Mouse (Mus musculus): ENCODE measurements around the gene Wrnip1. TPM values are rescaled to one million over a fixed set of nuclear protein-coding genes. Genes with fewer than 3 reads are reported as not detected.

Wrnip1 gene
- polyA plus RNA-seq, 1 experiment = 29.0 TPM

GRCm38 (mm10) chr13:32802259-32803081 lies 632 bp downstream of the Wrnip1 start, which contains the start of gene D930007J09Rik:
TSS of gene D930007J09Rik (minus strand) at chr13:32802849.
- peak within 1 kb of the TSS; percentile 74 for H3K4me3 ChIP-seq (replicated peaks; ENCODE audit: extremely low read depth, low read depth, low read length)
- peak; percentile 51 for DNase-seq
- WGBS = under 1% methylated on average over 95 of the region's 95 CpGs
- no peaks in the 10 kb centered on the region; the same call in 1 of the 2 replicates for H3K4me1 ChIP-seq (ENCODE audit: control insufficient read depth, insufficient read depth, low read length)
- no peak for TF ChIP-seq CTCF (IDR thresholded peaks at IDR 0.05; ENCODE audit: insufficient read depth, low read length)
- TF ChIP-seq POLR2A (IDR thresholded peaks at IDR 0.05; ENCODE audit: borderline replicate concordance, extremely low read depth, low read depth, low read length) = no peak

DNA sequence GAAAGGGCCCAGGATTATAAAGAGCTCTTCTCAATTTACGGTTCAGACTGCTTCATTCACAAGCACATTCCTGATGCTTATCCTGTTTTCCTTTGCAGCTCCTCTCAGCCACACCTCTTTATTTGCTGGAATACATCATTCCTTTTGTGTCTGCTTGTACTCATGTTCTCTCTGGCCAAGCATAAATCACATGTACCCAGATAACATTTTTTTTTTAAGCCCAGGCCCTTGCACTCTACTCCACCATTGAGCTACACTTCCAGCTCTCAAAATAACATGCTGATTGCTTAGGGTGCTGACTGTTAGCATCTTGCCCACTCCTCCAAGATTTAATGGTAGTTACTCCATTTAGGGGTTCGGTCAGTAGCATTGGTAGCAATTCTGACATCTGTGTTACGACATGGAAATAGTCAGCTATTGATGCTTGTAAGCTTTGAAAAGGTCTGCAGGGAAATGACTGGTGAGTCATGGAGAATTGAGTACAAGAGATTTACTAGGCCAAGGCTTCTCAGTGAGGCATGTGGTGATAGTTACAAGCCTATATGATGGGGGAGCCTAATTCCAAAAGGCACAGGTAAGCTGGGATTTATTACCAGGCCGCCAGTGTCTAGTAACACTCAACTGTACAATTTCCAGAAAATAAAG lies 2.0 kb downstream of the Wrnip1 start:
- 74% methylated on average over 4 of the region's 4 CpGs for WGBS
- DNase-seq = no peak
- TF ChIP-seq POLR2A (IDR thresholded peaks at IDR 0.05; ENCODE audit: borderline replicate concordance, extremely low read depth, low read depth, low read length) (no peak), CTCF (IDR thresholded peaks at IDR 0.05; ENCODE audit: insufficient read depth, low read length) (no peak)
- no peaks in the 10 kb centered on the region; the same call in 1 of the 2 replicates for H3K4me1 ChIP-seq (ENCODE audit: control insufficient read depth, insufficient read depth, low read length)
- H3K4me3 ChIP-seq (replicated peaks; ENCODE audit: extremely low read depth, low read depth, low read length) = no peak overlapping the region

DNA sequence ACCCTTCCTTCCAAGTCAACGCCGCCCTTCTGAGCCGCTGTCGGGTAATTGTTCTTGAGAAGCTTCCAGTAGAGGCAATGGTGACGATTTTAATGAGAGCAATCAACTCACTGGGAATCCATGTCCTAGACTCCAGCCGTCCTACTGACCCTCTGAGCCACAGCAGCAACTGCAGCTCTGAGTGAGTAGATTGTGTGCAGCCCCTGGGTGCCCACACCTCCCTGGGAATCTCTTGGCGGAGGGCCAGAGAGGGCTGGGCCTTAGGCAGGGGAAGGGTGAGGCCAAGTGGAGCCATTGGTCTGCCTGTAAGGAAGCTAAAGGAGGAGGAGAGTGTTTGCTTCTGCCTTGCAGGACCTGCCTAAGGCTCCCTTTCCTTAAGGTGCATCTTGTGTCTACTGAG lies 5.0 kb downstream of the Wrnip1 start:
- Histone ChIP-seq H3K4me3 (replicated peaks; ENCODE audit: extremely low read depth, low read depth, low read length) (no peak overlapping the region), H3K4me1 (ENCODE audit: control insufficient read depth, insufficient read depth, low read length) (no peaks in the 10 kb centered on the region; the same call in 1 of the 2 replicates)
- no peak for DNase-seq
- 85% methylated on average over 7 of the region's 7 CpGs for WGBS
- no peak for TF ChIP-seq POLR2A (IDR thresholded peaks at IDR 0.05; ENCODE audit: borderline replicate concordance, extremely low read depth, low read depth, low read length)
- TF ChIP-seq CTCF (IDR thresholded peaks at IDR 0.05; ENCODE audit: insufficient read depth, low read length) = no peak

DNA sequence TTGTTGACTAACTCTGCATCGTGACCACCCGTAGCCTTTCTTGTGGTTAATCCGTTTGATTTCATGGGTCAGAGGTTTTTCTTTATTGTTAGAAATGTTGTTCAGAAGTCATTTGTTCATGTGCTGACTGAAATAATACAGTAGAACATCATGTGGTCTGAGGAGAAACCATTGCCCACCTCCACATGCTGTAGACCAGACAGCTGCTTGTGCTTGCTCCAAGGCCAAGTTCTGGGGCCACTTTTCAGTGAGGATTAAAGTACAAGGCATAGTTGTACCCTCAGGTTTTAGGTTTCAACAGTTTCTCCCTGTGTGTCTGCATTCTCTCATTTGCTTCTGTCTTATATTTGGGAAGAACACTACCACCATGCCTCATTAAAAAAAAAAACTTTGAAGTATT lies 5.8 kb downstream of the Wrnip1 start:
- Histone ChIP-seq H3K4me3 (replicated peaks; ENCODE audit: extremely low read depth, low read depth, low read length) (no peak overlapping the region), H3K4me1 (ENCODE audit: control insufficient read depth, insufficient read depth, low read length) (no peaks in the 10 kb centered on the region; the same call in 1 of the 2 replicates)
- TF ChIP-seq POLR2A (IDR thresholded peaks at IDR 0.05; ENCODE audit: borderline replicate concordance, extremely low read depth, low read depth, low read length) (no peak), CTCF (IDR thresholded peaks at IDR 0.05; ENCODE audit: insufficient read depth, low read length) (no peak)
- 82% methylated on average over 3 of the region's 3 CpGs for WGBS
- no peak for DNase-seq

- DNase-seq = no peak
- WGBS = 96% methylated on average over 3 of the region's 3 CpGs
- no peak overlapping the region for H3K4me3 ChIP-seq (replicated peaks; ENCODE audit: extremely low read depth, low read depth, low read length)
- H3K4me1 ChIP-seq (ENCODE audit: control insufficient read depth, insufficient read depth, low read length) = no peaks in the 10 kb centered on the region
- TF ChIP-seq POLR2A (IDR thresholded peaks at IDR 0.05; ENCODE audit: borderline replicate concordance, extremely low read depth, low read depth, low read length) (no peak), CTCF (IDR thresholded peaks at IDR 0.05; ENCODE audit: insufficient read depth, low read length) (no peak)
Measured at GRCm38 (mm10) chr13:32819241-32819640, 17.4 kb downstream of the Wrnip1 start.

- no peak for TF ChIP-seq POLR2A (IDR thresholded peaks at IDR 0.05; ENCODE audit: borderline replicate concordance, extremely low read depth, low read depth, low read length)
- TF ChIP-seq CTCF (IDR thresholded peaks at IDR 0.05; ENCODE audit: insufficient read depth, low read length) = no peak
- no peak overlapping the region for H3K4me3 ChIP-seq (replicated peaks; ENCODE audit: extremely low read depth, low read depth, low read length)
- no peaks in the 10 kb centered on the region for H3K4me1 ChIP-seq (ENCODE audit: control insufficient read depth, insufficient read depth, low read length)
- WGBS = 92% methylated on average over 5 of the region's 5 CpGs
- no peak for DNase-seq
Measured at GRCm38 (mm10) chr13:32819926-32820325, 18.1 kb downstream of the Wrnip1 start.

- no peaks in the 10 kb centered on the region for H3K4me1 ChIP-seq (ENCODE audit: control insufficient read depth, insufficient read depth, low read length)
- WGBS = over 99% methylated on average over 4 of the region's 4 CpGs
- no peak for DNase-seq
- H3K4me3 ChIP-seq (replicated peaks; ENCODE audit: extremely low read depth, low read depth, low read length) = no peak overlapping the region
- no peak for TF ChIP-seq POLR2A (IDR thresholded peaks at IDR 0.05; ENCODE audit: borderline replicate concordance, extremely low read depth, low read depth, low read length)
- TF ChIP-seq CTCF (IDR thresholded peaks at IDR 0.05; ENCODE audit: insufficient read depth, low read length) = no peak
Measured at GRCm38 (mm10) chr13:32821671-32822070, 19.8 kb downstream of the Wrnip1 start.

- WGBS = 86% methylated on average over 6 of the region's 6 CpGs
Measured at GRCm38 (mm10) chr13:32823126-32823525, 21.3 kb downstream of the Wrnip1 start.

DNA sequence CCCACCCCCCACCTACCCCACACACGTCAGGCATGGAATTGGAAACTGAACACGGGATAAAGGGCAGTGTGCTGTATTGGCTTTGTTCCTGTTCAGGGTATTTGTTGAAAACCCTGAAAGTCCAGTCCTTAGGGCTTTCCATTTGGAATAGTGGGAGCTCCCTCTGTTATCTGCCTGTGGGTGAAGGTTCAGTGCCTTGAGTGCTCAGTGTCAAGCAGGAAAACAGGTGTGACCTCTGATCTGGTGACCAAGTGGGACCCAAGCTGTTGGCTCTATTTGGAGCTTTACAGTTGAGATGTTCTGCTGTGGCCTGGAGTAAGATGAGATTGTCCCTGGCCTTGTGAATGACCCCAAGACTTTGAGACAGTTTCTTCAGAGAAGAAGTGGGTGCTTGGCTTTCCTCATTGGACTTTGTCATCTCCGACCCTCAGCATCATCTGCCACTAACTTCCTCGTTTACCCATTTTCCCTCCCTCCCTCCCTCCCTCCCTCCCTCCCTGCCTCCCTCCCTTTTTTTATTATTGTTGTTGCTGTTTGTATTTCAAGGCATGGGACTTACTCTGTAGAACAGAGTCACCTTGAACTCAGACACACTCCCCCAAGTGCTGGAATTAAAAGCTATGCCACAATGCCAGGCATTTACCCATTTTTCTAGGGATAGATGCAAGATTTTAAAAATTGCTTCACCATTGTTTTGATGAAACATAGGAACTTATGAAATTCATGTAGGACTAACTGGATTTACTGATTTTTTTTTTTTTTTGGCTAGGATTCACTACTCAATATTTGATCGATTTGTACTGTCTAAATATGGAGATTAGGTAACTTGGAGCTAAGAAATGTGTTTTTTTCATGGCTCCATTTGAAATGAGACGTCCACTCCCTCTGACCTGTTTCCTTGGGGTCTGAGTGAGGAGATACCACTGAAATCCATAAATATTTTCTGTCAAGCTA lies 22.8 kb downstream of the Wrnip1 start:
- WGBS = 76% methylated on average over 6 of the region's 6 CpGs
- H3K4me1 ChIP-seq (ENCODE audit: control insufficient read depth, insufficient read depth, low read length) = no peaks in the 10 kb centered on the region
- no peak for DNase-seq
- TF ChIP-seq POLR2A (IDR thresholded peaks at IDR 0.05; ENCODE audit: borderline replicate concordance, extremely low read depth, low read depth, low read length) = no peak
- TF ChIP-seq CTCF (IDR thresholded peaks at IDR 0.05; ENCODE audit: insufficient read depth, low read length) = no peak
- H3K4me3 ChIP-seq (replicated peaks; ENCODE audit: extremely low read depth, low read depth, low read length) = no peak overlapping the region

More at GRCm38 (mm10) chr13:32823126-32823525, 21.3 kb downstream of the Wrnip1 start:
- TF ChIP-seq POLR2A (IDR thresholded peaks at IDR 0.05; ENCODE audit: borderline replicate concordance, extremely low read depth, low read depth, low read length) = no peak
- no peak for TF ChIP-seq CTCF (IDR thresholded peaks at IDR 0.05; ENCODE audit: insufficient read depth, low read length)
- no peak for DNase-seq
- H3K4me1 ChIP-seq (ENCODE audit: control insufficient read depth, insufficient read depth, low read length) = no peaks in the 10 kb centered on the region
- no peak overlapping the region for H3K4me3 ChIP-seq (replicated peaks; ENCODE audit: extremely low read depth, low read depth, low read length)
